Mouse (Mus musculus) limb, embryonic 13.5 days (tissue): ENCODE data around the gene Btbd6. TPM values are rescaled to one million over a fixed set of nuclear protein-coding genes. Genes with fewer than 3 reads are reported as not detected.

Experiments used
- ATAC-seq: fragments of 200-750 bp; cut with Nextera tagmentation; 2 replicates; pipeline ENCODE4 v1.8.0; 2017; ENCODE audit warnings: low read depth, moderate number of reproducible peaks, moderate TSS enrichment; ENCODE audit not compliant: low FRiP score
- H3K27ac ChIP-seq: fragments of 300-500 bp; sonication (generic); 2 replicates; pipeline ENCODE4 v1.5.1; 2015; ENCODE audit warnings: inconsistent platforms, mild to moderate bottlenecking, moderate library complexity
- H3K27me3 ChIP-seq: fragments of 300-500 bp; sonication (generic); 2 replicates; pipeline ENCODE4 v1.6.1; 2015; ENCODE audit warnings: mild to moderate bottlenecking, inconsistent platforms
- H3K36me3 ChIP-seq: fragments of 300-500 bp; sonication (generic); 2 replicates; pipeline ENCODE4 v1.6.1; 2015; ENCODE audit warnings: inconsistent platforms, mild to moderate bottlenecking, moderate library complexity
- H3K4me1 ChIP-seq: fragments of 300-500 bp; sonication (generic); 2 replicates; pipeline ENCODE4 v1.6.1; 2015; ENCODE audit warnings: inconsistent platforms
- H3K4me2 ChIP-seq: fragments of 300-500 bp; sonication (generic); replicated peaks from 2 replicates; pipeline ENCODE4 v1.6.1; 2015; ENCODE audit warnings: inconsistent platforms, mild to moderate bottlenecking, moderate library complexity
- H3K4me3 ChIP-seq: fragments of 300-500 bp; sonication (generic); 2 replicates; pipeline ENCODE4 v1.5.1; 2015; ENCODE audit warnings: moderate library complexity, mild to moderate bottlenecking, inconsistent platforms
- H3K9ac ChIP-seq: fragments of 300-500 bp; sonication (generic); 2 replicates; pipeline ENCODE4 v1.6.1; 2015; ENCODE audit warnings: mild to moderate bottlenecking, inconsistent platforms
- H3K9me3 ChIP-seq: fragments of 300-500 bp; sonication (generic); 2 replicates; pipeline ENCODE4 v1.6.1; 2016; ENCODE audit warnings: inconsistent platforms
- WGBS: fragments of 180-500 bp; shearing (Covaris S2); methylation state at CpG from one replicate; pipeline ENCODE4 v1.1.7; 2015; 5-methylcytosine and 5-hydroxymethylcytosine counted together
- polyA plus RNA-seq: library from polyadenylated mRNA; unstranded; fragments of >200 nt; fragmentation: Nextera tagmentation; extraction: Ambion mirVana; gene quantifications from 2 replicates; pipeline ENCODE4 v1.2.1, GENCODE M21; 2015

Gene Btbd6
- polyA plus RNA-seq, 1 experiment from 2014 or later, result 27.5 TPM

DNA sequence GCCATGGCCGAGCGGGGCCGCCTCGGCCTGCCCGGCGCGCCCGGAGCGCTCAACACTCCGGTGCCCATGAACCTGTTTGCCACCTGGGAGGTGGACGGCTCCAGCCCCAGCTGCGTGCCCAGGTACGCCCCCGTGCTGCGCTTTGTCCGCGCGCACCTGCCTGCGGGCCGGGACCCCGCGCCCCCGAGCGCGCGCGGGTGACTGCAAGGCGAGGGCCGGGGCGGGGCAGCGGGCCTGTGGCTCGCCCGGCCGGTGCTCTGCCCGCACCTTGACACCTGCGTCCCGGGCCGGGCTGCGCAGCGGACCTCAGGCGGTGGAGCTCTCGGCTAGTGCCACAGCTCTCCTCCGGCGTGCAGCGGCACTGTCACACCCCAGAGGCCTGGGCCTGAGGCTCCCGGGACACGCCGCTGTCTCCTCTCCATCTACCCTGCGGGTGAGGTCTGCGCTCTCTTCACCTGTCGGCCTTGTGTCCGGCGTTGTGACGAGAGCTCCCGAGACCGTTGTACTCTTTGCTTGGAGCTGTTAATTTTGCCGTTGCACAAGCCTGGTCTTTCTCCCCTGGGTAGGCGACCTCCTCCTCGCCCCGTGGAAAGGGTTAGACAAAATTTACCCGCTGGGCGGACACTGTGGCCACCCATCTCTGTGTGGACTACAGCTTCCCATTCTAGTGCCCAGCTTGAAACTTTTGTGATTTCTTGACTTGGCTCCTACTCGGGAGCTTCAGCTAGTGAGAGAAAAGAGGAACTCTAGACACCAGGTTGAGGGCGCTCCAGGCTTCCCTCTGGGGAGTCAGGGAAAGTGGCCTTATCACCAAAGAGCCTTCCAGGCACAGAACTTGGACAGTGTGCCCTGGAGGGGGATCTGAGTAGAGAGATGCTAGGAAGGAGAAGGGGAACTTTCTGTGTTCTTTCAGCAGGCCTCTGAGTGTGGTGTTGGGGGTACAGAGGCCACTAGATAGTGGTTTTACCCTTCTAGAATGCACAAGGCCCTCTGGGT lies 38.6 kb downstream of the Btbd6 start:
- H3K27me3 ChIP-seq, result no peaks in the 10 kb centered on the region
- peak overlapping the region; percentile 92 for H3K4me2 ChIP-seq
- H3K4me1 ChIP-seq, result peaks cover 37% of the 10 kb centered on the region
- H3K4me3 ChIP-seq, result peak overlapping the region; percentile 95
- no peaks in the 10 kb centered on the region for H3K36me3 ChIP-seq
- H3K9ac ChIP-seq, result peak overlapping the region; percentile 90
- no peaks in the 10 kb centered on the region for H3K9me3 ChIP-seq
- peak; percentile 5 for ATAC-seq
- 1% methylated on average over 46 of the region's 64 CpGs for WGBS
- H3K27ac ChIP-seq, result peak overlapping the region; percentile 6; the same call in 1 of the 2 replicates

DNA sequence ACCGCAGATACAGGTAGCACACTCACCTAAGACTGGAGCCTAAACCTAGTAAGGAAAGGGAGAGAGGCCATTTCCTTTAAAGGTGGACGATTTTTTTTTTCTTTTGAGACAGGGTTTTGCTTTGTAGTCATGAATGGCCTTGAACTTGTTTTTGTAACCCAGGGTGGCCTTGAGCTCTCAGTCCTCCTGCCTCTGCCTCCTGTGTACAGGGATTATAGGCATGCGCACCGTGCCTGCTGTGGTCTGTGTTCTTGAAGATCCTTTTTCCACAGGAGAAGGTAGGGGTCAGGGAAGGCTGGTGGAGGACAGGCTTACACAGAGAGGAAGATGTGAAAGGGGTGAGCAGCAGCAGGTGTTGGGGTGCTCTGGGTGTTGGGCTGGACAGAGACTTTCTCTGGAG lies 39.7 kb downstream of the Btbd6 start:
- no peak for ATAC-seq
- Histone ChIP-seq H3K4me1 (peaks cover 37% of the 10 kb centered on the region), H3K27ac (no peak overlapping the region), H3K27me3 (no peaks in the 10 kb centered on the region), H3K9me3 (no peaks in the 10 kb centered on the region), H3K36me3 (peaks cover 4% of the 10 kb centered on the region), H3K4me2 (peak overlapping the region; percentile 92), H3K4me3 (peak overlapping the region; percentile 95), H3K9ac (peak overlapping the region; percentile 90)
- WGBS, result 74% methylated on average over 4 of the region's 4 CpGs

DNA sequence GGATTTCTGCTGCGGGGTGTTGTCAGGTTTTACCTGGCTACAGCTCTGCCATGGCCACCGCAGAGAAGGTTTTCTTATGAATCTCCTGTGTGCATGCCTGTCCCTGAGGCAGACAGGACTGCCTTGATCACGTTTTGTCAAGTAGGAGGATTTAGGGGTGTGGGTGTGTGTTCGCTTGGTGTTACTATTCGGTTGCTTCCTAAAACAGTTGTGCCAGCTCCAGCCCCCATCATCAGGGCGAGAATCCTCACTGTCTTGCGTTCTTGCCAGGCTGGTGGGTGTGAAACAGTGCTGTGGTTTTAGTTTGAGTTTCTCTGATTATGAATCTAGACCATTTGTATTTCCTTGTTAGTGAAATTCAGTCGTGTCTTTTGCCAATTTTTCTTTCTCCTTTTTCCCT lies 40.7 kb downstream of the Btbd6 start:
- WGBS, result 71% methylated on average over 8 of the region's 8 CpGs
- no peak overlapping the region for H3K4me2 ChIP-seq
- no peaks in the 10 kb centered on the region for H3K9me3 ChIP-seq
- no peak for ATAC-seq
- no peak overlapping the region for H3K27ac ChIP-seq
- H3K4me3 ChIP-seq, result no peak overlapping the region
- peaks cover 37% of the 10 kb centered on the region for H3K4me1 ChIP-seq
- peaks cover 6% of the 10 kb centered on the region for H3K36me3 ChIP-seq
- H3K27me3 ChIP-seq, result no peaks in the 10 kb centered on the region
- 0 out of 2 replicates have a peak overlapping the region, but pooled peaks have one; percentile 9 for H3K9ac ChIP-seq

DNA sequence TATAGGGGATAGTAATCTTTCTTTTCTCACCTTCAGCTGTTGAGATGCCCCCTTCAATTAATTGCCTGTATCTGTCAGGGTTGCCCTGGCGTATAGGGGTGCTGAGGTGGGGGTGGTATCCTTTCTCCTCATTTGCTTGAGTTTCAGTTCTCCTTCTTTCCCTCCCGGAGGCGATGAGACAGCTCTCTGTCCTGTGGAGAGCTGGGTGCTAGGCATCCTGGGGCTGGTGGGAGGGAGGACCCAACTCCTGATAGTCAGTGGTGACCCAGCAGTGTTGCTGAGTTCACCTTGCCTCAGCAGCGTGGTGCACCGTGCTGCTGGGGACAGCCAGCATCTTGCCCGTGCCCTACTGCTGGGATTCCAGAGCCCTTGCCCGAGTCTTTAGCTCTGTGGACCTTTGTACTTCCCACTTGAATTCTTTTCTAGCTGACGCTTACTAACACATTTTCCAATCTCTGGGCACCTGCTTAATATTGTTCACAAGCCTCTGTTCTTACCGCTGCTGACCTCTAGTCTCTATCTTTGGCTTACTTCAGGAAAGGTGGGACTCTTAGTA lies 41.2 kb downstream of the Btbd6 start:
- no peaks in the 10 kb centered on the region for H3K9me3 ChIP-seq
- 81% methylated on average over 9 of the region's 9 CpGs for WGBS
- H3K4me3 ChIP-seq, result no peak overlapping the region
- H3K27ac ChIP-seq, result no peak overlapping the region
- no peak overlapping the region for H3K4me2 ChIP-seq
- ATAC-seq, result no peak
- peaks cover 6% of the 10 kb centered on the region for H3K36me3 ChIP-seq
- no peaks in the 10 kb centered on the region for H3K27me3 ChIP-seq
- peaks cover 37% of the 10 kb centered on the region for H3K4me1 ChIP-seq
- H3K9ac ChIP-seq, result no peak overlapping the region; the same call in 1 of the 2 replicates

DNA sequence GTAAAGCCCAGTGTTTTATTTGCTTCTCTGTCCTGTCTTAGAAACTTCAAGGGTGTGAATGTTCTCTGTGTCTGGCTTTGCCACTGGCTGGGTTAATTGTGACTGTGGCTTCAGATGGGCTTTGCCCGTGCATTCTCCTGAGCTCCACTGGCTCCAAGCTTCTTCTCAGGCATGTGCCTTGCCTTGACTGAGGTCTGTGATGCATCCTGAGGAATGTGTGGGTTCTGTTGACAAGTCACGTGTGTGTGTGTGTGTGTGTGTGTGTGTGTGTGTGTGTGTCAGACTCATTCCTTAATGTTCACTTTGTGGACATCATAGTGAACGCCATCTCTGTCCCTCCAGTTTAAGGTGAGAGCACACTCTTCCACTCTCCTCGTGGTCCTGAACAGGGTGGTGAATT lies 42.5 kb downstream of the Btbd6 start:
- H3K4me1 ChIP-seq, result peaks cover 25% of the 10 kb centered on the region
- H3K27ac ChIP-seq, result no peak overlapping the region
- no peak for ATAC-seq
- no peak overlapping the region for H3K4me3 ChIP-seq
- no peaks in the 10 kb centered on the region for H3K9me3 ChIP-seq
- 85% methylated on average over 4 of the region's 4 CpGs for WGBS
- H3K27me3 ChIP-seq, result no peaks in the 10 kb centered on the region
- no peak overlapping the region for H3K4me2 ChIP-seq
- no peak overlapping the region for H3K9ac ChIP-seq
- peaks cover 12% of the 10 kb centered on the region for H3K36me3 ChIP-seq

DNA sequence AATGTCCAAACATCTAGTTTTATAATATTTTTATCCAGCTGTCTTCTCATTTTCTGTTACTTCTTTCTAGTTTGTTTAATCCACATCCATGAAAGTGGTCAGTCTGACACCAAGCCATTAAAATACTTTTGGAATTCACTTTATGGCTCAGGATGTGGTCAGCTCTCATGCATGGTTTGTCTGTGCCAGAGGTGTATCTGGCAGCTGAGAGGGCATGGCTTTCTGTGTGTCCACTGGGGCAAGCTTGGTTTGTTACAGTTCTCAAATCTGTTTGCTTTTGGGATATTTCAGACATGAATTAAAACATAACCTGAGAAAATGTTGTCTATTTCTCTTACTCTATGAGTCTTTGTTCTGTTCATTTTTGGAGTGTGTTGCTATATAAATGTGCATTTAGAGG lies 45.2 kb downstream of the Btbd6 start:
- 0 out of 2 replicates have a peak, but pooled peaks cover 9% of the 10 kb centered on the region for H3K4me1 ChIP-seq
- H3K27ac ChIP-seq, result no peak overlapping the region
- no peaks in the 10 kb centered on the region for H3K27me3 ChIP-seq
- H3K4me3 ChIP-seq, result no peak overlapping the region
- H3K36me3 ChIP-seq, result peaks cover 28% of the 10 kb centered on the region
- H3K4me2 ChIP-seq, result no peak overlapping the region
- H3K9ac ChIP-seq, result no peak overlapping the region
- no peaks in the 10 kb centered on the region for H3K9me3 ChIP-seq
- ATAC-seq, result no peak

DNA sequence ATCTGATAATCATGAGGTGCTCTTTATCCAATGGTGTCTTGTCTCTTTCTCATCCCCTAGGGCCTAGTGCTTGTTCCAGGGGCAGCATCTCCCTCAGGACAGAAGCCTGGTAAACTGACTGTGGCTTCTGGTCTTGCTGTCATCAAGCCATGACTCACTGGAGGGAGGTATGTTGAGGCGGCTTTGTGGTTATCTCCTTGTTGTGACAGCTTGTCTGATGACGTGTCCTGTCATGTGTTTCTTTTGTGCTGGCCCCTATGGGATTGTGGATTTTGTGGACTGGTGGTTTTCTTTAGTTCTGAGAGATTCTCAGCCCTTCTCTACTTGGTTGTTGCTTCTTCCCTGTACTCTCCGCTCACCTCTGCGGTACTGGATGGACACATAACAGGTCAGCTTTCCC lies 46.8 kb downstream of the Btbd6 start:
- H3K4me3 ChIP-seq, result no peak overlapping the region
- peaks cover 43% of the 10 kb centered on the region for H3K36me3 ChIP-seq
- no peaks in the 10 kb centered on the region for H3K9me3 ChIP-seq
- no peak overlapping the region for H3K4me2 ChIP-seq
- H3K9ac ChIP-seq, result no peak overlapping the region
- no peaks in the 10 kb centered on the region for H3K27me3 ChIP-seq
- WGBS, result 83% methylated on average over 4 of the region's 4 CpGs
- no peak overlapping the region for H3K27ac ChIP-seq
- no peaks in the 10 kb centered on the region for H3K4me1 ChIP-seq
- ATAC-seq, result no peak

DNA sequence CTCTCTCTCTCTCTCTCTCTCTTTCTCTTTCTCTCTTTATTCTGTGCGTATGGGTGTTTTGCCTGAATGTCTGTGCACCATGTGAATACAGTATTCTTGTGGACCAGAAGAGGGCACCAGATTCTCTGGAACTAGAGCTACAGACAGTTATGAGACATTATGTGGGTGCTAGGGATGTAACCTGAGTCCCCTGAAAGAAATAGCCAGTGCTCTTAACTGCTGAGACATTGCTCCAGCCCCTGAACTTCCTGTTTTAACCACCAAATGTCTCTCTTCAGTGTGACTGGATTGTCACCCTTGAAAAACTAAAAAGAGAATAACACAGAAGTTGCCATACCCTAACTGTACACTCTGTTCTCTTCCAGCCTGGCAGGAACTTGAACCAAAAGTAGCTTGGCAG lies 50.3 kb downstream of the Btbd6 start:
- Histone ChIP-seq H3K9me3 (no peaks in the 10 kb centered on the region), H3K27ac (no peak overlapping the region), H3K4me3 (no peak overlapping the region), H3K27me3 (no peaks in the 10 kb centered on the region), H3K4me2 (no peak overlapping the region), H3K9ac (no peak overlapping the region), H3K4me1 (peaks cover 10% of the 10 kb centered on the region), H3K36me3 (peaks cover 39% of the 10 kb centered on the region)
- no peak for ATAC-seq
- WGBS, result 96% methylated on average over 1 of the region's 1 CpGs

DNA sequence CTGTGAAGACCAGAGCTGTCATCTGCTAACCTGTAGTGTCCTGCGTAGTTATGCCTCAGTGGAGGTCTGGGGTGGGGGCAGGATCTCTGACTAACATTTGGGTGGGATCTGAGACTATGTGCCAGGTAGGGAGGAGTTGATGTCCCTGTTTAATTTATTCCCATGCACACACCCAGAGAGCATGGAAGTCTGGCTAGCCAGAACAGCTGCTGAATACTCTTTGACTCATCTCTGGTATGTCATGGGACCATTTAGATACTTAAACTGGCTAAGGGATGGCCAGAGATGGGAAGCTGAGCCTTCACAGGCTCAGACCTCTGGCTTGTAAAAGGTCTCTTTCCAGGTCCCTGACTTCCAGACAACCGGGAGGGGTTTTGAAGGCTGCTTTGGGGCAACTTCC lies 51.2 kb downstream of the Btbd6 start:
- Histone ChIP-seq H3K27ac (no peak overlapping the region), H3K36me3 (peaks cover 39% of the 10 kb centered on the region), H3K9ac (no peak overlapping the region), H3K4me3 (no peak overlapping the region), H3K9me3 (no peaks in the 10 kb centered on the region), H3K27me3 (no peaks in the 10 kb centered on the region), H3K4me1 (peaks cover 12% of the 10 kb centered on the region), H3K4me2 (no peak overlapping the region)
- WGBS, result 94% methylated on average over 2 of the region's 2 CpGs
- no peak for ATAC-seq

DNA sequence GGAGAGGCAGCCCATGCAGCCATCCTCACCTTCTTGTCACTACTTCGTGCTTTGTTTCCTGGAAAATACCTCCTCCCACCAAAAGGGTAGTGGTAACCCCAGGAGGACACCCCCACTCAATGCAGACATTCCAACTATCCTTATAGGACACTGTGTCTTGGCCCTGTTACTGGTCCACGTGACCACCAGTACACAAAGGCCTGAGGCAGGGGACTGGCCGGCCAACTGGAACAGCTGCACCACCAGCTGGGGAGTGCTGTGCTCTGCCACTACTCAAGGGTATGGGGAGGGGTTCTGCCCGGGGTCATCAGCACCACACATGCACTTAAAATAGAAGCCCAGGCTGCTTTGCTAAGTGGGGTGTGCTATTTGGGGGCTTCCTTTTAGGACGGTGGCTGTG lies 51.8 kb downstream of the Btbd6 start:
- H3K9me3 ChIP-seq, result no peaks in the 10 kb centered on the region
- no peaks in the 10 kb centered on the region for H3K27me3 ChIP-seq
- H3K4me3 ChIP-seq, result no peak overlapping the region
- H3K27ac ChIP-seq, result no peak overlapping the region
- WGBS, result 74% methylated on average over 5 of the region's 5 CpGs
- peaks cover 16% of the 10 kb centered on the region for H3K4me1 ChIP-seq
- H3K4me2 ChIP-seq, result no peak overlapping the region
- ATAC-seq, result peak; percentile 72
- H3K9ac ChIP-seq, result no peak overlapping the region
- H3K36me3 ChIP-seq, result peaks cover 39% of the 10 kb centered on the region
